Mouse (Mus musculus) kidney, postnatal 10 days (tissue): ENCODE measurements around the gene D1Pas1.
A peak's percentile ranks its signal among the peaks of the same experiment; 100 is the strongest.

Source experiments
- DNase-seq: peaks from one replicate; pipeline ENCODE4 v3.0.0; 2021; ENCODE audit warnings: mixed read lengths

Gene D1Pas1

GRCm38 (mm10) chr1:186967201-186967812, at the start of gene D1Pas1:
Gene D1Pas1 (plus strand): TSS chr1:186967416.
- no peak for DNase-seq

- no peak for DNase-seq
These were observed 44.5 kb upstream of the D1Pas1 start for GRCm38 (mm10) chr1:186922489-186923370.

GRCm38 (mm10) chr1:186924027-186924426, 43.2 kb upstream of the D1Pas1 start:
- no peak for DNase-seq

GRCm38 (mm10) chr1:186925411-186925810, 41.8 kb upstream of the D1Pas1 start:
- DNase-seq = no peak

DNA sequence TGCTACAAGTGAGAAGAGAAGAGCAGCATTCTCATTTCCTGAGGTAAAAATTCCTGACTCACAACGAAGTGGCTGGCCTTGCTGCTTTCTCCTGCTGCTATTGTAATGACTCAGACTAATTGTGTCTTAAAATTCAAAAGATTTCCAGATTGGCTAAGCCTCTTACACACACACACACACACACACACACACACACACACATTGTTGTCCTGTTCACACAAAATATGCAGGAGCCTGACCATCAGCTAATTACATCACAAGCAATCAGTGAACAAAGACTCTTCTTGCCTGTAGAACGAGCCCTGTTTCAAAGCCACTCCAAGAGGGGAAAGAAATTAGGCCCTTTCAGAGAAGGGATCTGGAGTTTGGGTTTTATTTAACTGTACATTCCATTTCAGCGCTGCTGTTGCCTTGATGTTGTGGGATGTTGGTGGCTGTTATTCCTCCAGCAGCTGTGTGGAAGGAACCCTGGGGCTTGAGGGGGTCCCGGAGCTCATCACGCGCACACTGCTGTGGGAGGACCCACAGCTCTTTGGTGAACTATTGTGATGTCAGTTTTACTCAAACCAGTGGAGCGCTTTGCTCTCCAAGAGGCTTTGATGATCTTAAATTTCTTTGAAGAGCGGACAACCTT, 40.8 kb upstream of the D1Pas1 start:
- DNase-seq = no peak

- DNase-seq = no peak
These were observed 40.3 kb upstream of the D1Pas1 start for GRCm38 (mm10) chr1:186926950-186927316.

GRCm38 (mm10) chr1:186927494-186927893, 39.7 kb upstream of the D1Pas1 start:
- no peak for DNase-seq

DNA sequence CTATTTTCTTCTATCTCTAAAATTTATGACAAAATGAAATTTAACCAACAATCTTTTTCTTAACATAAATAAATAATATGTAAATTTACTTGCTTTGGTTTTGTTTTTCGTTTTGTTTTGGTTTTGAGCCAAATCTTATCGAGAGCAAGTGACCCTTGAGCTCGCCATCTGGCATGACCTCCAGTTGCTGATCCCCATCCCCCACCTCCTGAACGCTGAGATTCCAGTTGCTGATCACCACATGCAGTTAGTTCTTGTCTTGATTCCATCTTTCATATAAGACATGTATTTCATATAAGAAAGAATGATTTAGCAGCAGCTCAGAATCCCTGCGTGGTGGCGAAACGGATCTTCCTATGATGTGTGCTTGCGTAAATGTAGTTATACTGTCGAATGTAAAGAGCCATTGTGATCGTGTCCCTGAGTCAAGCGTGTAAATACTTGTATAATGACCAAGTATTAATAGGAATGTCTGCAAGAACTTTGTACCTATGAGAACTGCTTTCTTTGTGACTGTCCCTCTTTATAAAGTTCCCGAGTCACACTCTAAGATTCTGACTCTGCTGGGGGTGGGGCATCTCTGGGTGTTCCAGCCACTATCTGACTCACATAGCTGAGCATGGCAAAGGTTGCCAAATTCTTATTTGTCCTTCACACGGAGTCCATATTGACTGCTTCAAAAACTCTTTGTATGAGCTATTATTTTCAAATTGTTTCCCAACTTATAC, 36.9 kb upstream of the D1Pas1 start:
- no peak for DNase-seq

DNA sequence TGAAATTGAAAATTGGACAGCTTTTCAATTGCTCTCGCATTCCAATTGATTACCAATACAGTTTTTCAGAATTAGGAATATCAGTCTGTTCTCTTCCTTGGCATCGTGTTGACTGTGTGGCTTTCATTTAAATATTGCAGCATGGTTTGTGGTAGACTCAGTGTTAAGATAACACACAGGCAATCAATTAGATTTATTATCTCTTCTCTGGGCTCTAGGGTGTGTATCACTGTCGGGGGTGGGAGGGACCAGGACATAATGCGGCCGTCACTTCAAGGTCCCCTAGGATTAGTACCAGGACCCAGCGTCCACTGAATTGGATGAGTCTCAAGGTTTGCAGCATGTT, 36.4 kb upstream of the D1Pas1 start:
- no peak for DNase-seq

DNA sequence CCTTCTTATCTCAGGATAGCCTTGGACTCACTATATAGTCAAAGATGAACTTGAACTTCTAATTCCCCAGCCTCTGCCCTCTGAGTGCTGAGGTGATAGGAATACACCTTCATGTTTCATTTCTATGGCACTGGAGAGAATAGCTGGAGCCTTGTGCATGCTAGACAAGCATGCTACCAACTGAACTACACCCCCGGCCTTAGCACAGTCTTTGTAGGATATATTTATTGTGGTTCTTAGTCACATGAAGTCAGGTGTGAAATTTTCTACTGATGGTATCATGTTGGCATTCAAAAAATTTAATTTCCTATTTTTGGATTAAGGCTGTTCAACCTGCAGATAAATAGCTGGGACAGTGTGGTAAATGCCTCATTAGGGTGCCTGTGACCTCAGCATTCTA, 33.0 kb upstream of the D1Pas1 start:
- no peak for DNase-seq

DNA sequence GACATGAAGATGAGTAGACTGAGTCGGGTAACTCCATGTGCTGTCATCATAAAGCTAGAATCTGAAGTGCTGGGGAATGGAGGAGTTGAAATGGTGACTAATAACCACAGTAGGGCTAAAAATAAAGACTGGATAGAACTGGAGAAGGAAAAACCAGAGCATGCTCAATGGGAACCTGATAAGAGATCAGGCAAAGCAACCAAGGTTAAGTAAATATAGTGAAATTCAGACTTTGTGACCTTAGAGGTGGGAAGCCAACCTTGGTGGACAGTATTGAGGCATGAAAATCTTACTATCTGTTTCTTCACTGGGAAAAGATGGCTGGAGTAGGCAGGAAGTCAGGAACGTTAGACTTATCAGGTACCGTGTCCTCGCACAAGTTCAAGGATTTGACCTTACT, 14.8 kb upstream of the D1Pas1 start:
- no peak for DNase-seq

GRCm38 (mm10) chr1:186954591-186954990, 12.6 kb upstream of the D1Pas1 start:
- DNase-seq = no peak

DNA sequence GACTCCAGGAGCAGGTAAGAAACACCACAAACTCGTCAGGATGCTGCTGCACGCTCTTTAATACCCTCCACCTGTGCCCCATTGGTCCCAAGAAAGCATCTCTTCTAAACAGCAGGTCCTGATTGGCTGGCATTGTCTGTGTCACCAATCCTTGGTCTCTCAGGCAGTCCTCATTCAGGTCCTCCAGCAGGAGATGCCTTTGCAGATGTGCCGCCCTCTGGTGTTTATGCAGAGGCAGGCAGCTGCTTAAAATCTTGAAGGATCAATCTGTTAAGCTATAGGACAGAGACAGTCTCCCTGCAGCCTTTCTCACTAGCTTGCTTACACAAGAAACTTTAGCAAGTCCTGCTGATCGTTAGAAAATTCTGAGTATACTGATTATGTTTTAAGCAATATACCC, 7.8 kb upstream of the D1Pas1 start:
- DNase-seq = peak; percentile 28

GRCm38 (mm10) chr1:186964143-186964875, 2.9 kb upstream of the D1Pas1 start:
- DNase-seq = no peak

- DNase-seq = no peak
These were observed 710 bp downstream of the D1Pas1 start for GRCm38 (mm10) chr1:186967926-186968325.

DNA sequence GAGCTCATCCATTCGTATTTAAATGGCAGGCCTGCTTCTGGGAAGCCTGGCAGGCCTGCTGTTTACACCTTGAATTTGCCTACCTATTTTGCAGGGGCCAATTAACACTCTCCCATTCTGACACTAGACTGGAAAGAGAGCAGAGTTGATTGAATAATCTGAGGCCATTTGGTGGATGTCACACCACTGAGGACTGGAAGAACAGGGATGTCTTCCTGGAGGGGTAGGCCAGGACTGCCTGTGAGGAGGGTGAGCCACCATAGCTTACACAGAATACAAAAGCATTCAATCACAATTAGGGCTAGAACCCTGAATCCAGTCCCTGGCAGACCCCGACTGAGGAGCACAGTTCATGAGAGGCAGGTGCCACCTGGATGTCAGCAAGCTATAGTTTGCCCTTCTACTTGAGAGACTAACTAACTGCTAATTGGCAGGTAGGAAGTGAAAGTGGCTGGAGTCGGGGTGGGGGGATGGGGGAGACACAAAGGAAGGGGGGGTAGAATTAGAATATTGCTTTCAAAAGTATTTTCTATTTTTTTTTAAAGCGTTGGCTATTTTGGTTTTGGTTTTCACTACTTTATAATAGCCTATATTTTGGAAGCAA, 9.8 kb downstream of the D1Pas1 start:
- no peak for DNase-seq

DNA sequence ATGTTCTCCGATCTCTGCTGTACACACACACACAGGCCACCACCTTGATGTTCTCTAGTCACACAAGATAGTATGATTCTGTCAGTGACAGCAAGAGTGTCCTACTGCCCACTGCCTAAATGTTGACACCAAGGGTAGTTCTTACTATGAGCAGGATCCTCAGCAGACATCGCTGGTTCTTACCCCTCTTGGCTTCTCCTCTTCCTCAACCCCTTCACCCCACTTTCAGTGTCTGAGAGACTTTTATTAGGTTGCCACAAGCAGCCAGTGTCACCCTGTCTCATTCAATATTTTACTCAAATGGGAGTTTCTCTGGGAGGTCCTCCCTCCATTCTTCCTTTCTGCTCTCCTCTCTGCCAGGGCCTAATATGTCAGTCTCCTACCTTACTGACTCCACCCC, 10.6 kb downstream of the D1Pas1 start:
- no peak for DNase-seq

- DNase-seq = no peak
These were observed 12.2 kb downstream of the D1Pas1 start for GRCm38 (mm10) chr1:186979465-186979864.

GRCm38 (mm10) chr1:186980503-186980902, 13.3 kb downstream of the D1Pas1 start:
- DNase-seq = no peak

GRCm38 (mm10) chr1:186985131-186985530, 17.9 kb downstream of the D1Pas1 start:
- no peak for DNase-seq

- DNase-seq = no peak
These were observed 18.9 kb downstream of the D1Pas1 start for GRCm38 (mm10) chr1:186986086-186986485.

DNA sequence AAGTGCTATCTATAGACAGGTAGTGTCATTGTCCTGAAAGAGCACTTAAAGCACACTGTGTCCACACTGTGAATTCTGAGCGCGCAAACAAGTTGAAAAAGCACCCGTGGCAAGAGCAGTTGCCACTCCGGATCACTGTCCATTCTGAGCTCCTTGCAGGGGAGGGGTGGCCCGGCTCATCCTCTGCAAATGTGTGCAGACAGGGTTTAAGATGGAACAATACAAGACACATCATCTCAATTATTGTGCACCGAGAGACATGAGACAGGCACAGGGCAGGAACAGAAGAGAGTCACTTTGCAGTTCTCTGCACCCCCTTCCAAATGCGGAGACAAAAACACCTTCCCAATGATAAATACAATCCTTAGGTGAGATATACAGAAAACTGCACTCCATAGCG, 19.3 kb downstream of the D1Pas1 start:
- DNase-seq = no peak
